Mouse (Mus musculus) bone marrow, adult 2 months (tissue): ENCODE data around the gene Nell2.

Experiments used
- CTCF ChIP-seq: fragments of 200-500 bp; IDR thresholded peaks from 2 replicates; pipeline ENCODE4 v1.5.1; 2011; ENCODE audit warnings: low read length, control low read depth; ENCODE audit not compliant: control insufficient read depth, insufficient read depth
- POLR2A ChIP-seq: fragments of 200-500 bp; IDR thresholded peaks from 2 replicates; pipeline ENCODE4 v1.6.1; 2011; ENCODE audit warnings: low read depth, mild to moderate bottlenecking, control low read depth, low read length, borderline replicate concordance; ENCODE audit not compliant: control insufficient read depth

DNA sequence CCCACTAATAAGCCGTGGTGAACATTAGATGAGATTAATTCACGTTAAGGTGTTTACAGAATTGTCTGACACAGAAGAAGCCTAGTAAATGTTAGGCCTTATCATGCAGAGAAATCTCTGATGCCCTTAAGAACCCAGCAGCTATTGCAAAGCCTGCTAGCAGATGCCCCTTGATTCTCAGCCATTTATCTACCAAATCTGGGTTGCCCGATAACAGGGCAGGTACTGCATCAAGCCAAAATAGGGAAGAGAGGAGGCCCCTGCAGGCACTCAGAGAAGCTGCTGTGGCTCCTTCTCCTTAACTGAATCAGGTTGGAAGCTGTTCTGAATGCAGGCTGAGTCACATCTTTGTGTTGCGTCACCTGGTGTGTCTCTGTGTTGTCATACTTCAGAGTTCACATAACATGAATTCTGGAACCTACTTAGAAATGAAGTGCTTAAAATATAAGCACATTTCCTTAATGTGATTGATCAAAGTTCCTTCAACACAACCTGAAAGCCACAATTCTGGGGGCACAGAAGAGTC lies 68.3 kb downstream of the Nell2 start:
- TF ChIP-seq POLR2A: no peak
- TF ChIP-seq CTCF: no peak
